Mouse (Mus musculus): ENCODE results near the gene Phlda1. TPM values are rescaled to one million over a fixed set of nuclear protein-coding genes. Genes with fewer than 3 reads are reported as not detected.

Gene Phlda1
- polyA plus RNA-seq, 1 experiment from 2014 or later = 44.4 TPM

- peak overlapping the region; percentile 74 for H3K9ac ChIP-seq (ENCODE audit: low read length)
- 24% methylated on average over 8 of the region's 8 CpGs for WGBS
Observed at GRCm38 (mm10) chr10:111509103-111509784, 3.2 kb downstream of the Phlda1 start.

DNA sequence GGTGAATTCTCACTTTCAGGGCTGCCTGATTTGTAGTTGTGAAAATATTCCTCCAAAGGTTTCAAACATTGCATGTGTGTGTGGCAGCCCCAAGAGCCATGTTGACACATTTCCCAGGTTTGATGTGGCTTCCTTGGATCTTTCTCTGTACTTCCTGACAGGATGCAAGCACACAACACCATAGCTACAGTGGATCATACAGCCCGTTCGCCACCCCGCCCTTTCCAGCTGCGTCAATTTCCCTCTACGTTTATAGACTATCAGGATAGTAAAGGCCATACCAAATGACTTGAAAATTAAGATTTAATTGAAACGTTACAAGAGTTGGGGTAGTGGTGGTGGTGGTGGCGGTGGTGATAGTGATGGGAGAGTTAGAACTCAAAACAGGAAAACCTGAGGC lies 3.9 kb downstream of the Phlda1 start:
- Histone ChIP-seq H3K27ac (ENCODE audit: low read length) (peak overlapping the region; percentile 66), H3K36me3 (ENCODE audit: control insufficient read depth, insufficient read depth, low read length) (no peaks in the 10 kb centered on the region), H3K4me3 (replicated peaks; ENCODE audit: low read length) (no peak overlapping the region; the same call in 1 of the 2 replicates), H3K27me3 (ENCODE audit: control insufficient read depth, insufficient read depth, low read length) (no peaks in the 10 kb centered on the region), H3K4me2 (ENCODE audit: low read depth, low read length) (peak overlapping the region; percentile 95), H3K4me1 (ENCODE audit: control insufficient read depth, insufficient read depth, low read length) (peaks cover 27% of the 10 kb centered on the region), H3K9me3 (replicated peaks; ENCODE audit: control insufficient read depth, low read length) (no peaks in the 10 kb centered on the region), H3K9ac (ENCODE audit: low read length) (no peak overlapping the region)
- no peak for ATAC-seq (ENCODE audit: insufficient read depth, low FRiP score)
- WGBS = 66% methylated on average over 7 of the region's 7 CpGs

More at GRCm38 (mm10) chr10:111509103-111509784, 3.2 kb downstream of the Phlda1 start:
- H3K27me3 ChIP-seq (ENCODE audit: control insufficient read depth, insufficient read depth, low read length) = no peaks in the 10 kb centered on the region
- no peaks in the 10 kb centered on the region for H3K36me3 ChIP-seq (ENCODE audit: control insufficient read depth, insufficient read depth, low read length)
- H3K4me1 ChIP-seq (ENCODE audit: control insufficient read depth, insufficient read depth, low read length) = peaks cover 25% of the 10 kb centered on the region
- peak overlapping the region; percentile 66 for H3K27ac ChIP-seq (ENCODE audit: low read length)
- H3K4me3 ChIP-seq (replicated peaks; ENCODE audit: low read length) = peak overlapping the region; percentile 95
- H3K4me2 ChIP-seq (ENCODE audit: low read depth, low read length) = peak overlapping the region; percentile 95
- ATAC-seq (ENCODE audit: insufficient read depth, low FRiP score) = no peak
- no peaks in the 10 kb centered on the region for H3K9me3 ChIP-seq (replicated peaks; ENCODE audit: control insufficient read depth, low read length)

- no peaks in the 10 kb centered on the region for H3K9me3 ChIP-seq (replicated peaks; ENCODE audit: control insufficient read depth, low read length)
- ATAC-seq (ENCODE audit: insufficient read depth, low FRiP score) = no peak
- H3K4me1 ChIP-seq (ENCODE audit: control insufficient read depth, insufficient read depth, low read length) = peaks cover 32% of the 10 kb centered on the region
- H3K9ac ChIP-seq (ENCODE audit: low read length) = no peak overlapping the region
- no peak overlapping the region for H3K4me2 ChIP-seq (ENCODE audit: low read depth, low read length)
- H3K4me3 ChIP-seq (replicated peaks; ENCODE audit: low read length) = no peak overlapping the region
- H3K36me3 ChIP-seq (ENCODE audit: control insufficient read depth, insufficient read depth, low read length) = no peaks in the 10 kb centered on the region
- H3K27ac ChIP-seq (ENCODE audit: low read length) = peak overlapping the region; percentile 56
- no peaks in the 10 kb centered on the region for H3K27me3 ChIP-seq (ENCODE audit: control insufficient read depth, insufficient read depth, low read length)
- WGBS = 34% methylated on average over 7 of the region's 7 CpGs
Observed at GRCm38 (mm10) chr10:111510798-111511197, 4.7 kb downstream of the Phlda1 start.

DNA sequence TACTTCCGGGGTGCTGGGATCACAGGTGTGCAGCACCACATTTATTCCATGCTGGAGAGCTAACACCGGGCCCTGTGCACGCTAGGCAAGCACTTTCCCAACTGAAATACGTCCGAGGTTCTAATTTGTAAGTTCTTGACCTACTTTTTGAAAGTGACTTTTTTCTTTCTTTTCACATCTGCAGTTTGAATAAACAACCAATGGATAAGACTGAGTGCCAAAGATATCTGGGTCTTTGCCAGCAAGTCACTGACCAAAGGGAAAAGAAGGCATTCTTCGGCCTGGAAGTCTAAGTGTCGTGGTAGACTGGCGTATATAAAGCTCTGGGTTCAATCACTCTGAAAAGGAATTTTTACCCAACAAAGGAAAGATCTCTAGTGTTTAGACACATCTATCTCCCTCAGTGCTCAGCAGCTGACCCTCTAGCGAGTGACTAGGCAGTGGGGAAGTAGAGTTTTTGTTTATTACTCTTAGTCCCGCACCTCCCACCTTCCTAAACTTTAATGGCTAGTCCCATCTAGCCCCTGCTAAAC lies 6.0 kb downstream of the Phlda1 start:
- no peaks in the 10 kb centered on the region for H3K36me3 ChIP-seq (ENCODE audit: control insufficient read depth, insufficient read depth, low read length)
- WGBS = 40% methylated on average over 10 of the region's 10 CpGs
- no peaks in the 10 kb centered on the region for H3K27me3 ChIP-seq (ENCODE audit: control insufficient read depth, insufficient read depth, low read length)
- no peak overlapping the region for H3K4me2 ChIP-seq (ENCODE audit: low read depth, low read length)
- peak overlapping the region; percentile 21 for H3K27ac ChIP-seq (ENCODE audit: low read length)
- no peaks in the 10 kb centered on the region for H3K9me3 ChIP-seq (replicated peaks; ENCODE audit: control insufficient read depth, low read length)
- ATAC-seq (ENCODE audit: insufficient read depth, low FRiP score) = no peak
- H3K4me3 ChIP-seq (replicated peaks; ENCODE audit: low read length) = no peak overlapping the region
- peaks cover 43% of the 10 kb centered on the region for H3K4me1 ChIP-seq (ENCODE audit: control insufficient read depth, insufficient read depth, low read length)
- no peak overlapping the region for H3K9ac ChIP-seq (ENCODE audit: low read length)

GRCm38 (mm10) chr10:111514282-111514885 lies 8.3 kb downstream of the Phlda1 start:
- H3K9me3 ChIP-seq (replicated peaks; ENCODE audit: control insufficient read depth, low read length) = no peaks in the 10 kb centered on the region
- H3K4me2 ChIP-seq (ENCODE audit: low read depth, low read length) = no peak overlapping the region
- no peak overlapping the region for H3K9ac ChIP-seq (ENCODE audit: low read length)
- peaks cover 44% of the 10 kb centered on the region for H3K4me1 ChIP-seq (ENCODE audit: control insufficient read depth, insufficient read depth, low read length)
- H3K4me3 ChIP-seq (replicated peaks; ENCODE audit: low read length) = no peak overlapping the region
- H3K27me3 ChIP-seq (ENCODE audit: control insufficient read depth, insufficient read depth, low read length) = no peaks in the 10 kb centered on the region
- H3K27ac ChIP-seq (ENCODE audit: low read length) = no peak overlapping the region
- 82% methylated on average over 5 of the region's 5 CpGs for WGBS
- H3K36me3 ChIP-seq (ENCODE audit: control insufficient read depth, insufficient read depth, low read length) = no peaks in the 10 kb centered on the region
- ATAC-seq (ENCODE audit: insufficient read depth, low FRiP score) = no peak

DNA sequence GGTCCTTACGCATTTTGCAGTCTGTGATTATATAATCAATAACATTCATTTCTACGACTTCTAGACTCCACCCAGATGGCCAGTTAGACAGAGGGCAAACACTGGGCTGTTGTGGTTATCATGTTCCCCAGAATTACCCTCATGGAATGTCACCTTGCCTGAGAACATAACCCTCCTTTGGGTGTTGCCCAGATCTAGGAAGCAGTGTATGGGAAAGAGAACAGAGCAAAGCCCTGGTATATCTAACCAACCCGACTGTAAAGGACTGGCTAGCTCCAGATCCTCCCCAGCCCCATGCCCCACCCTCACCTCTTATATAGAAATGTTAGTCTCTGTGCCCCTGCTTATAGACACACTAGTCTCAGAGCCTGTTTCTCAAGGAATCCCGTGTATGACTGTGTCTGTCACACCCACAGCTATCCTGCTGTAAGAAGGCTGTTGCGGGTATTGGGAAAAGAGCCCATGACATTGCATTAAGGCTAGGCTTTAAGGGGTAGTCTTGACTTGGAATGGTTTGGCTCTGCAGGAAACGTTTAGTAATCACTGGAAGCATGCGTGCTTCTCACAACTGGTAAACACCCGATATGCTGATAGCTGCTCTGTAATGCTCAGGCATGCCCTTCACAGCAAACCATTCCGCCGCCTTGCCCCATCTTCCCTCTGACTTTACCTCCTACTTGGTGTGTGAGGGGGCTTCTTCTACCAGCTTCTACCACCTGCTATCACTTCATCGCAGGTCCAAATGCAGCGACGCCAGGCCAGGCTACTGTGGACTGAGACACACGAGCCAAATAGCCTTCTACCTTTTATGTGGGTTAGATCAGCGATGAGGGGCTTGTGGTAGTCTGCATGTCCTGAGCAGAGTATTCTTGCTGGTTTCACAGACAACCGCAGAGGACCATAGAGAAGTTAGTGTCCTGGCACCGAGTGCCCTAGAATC lies 9.3 kb downstream of the Phlda1 start:
- Histone ChIP-seq H3K9me3 (replicated peaks; ENCODE audit: control insufficient read depth, low read length) (no peaks in the 10 kb centered on the region), H3K27me3 (ENCODE audit: control insufficient read depth, insufficient read depth, low read length) (no peaks in the 10 kb centered on the region), H3K27ac (ENCODE audit: low read length) (peak overlapping the region; percentile 63), H3K4me2 (ENCODE audit: low read depth, low read length) (peak overlapping the region; percentile 33; the same call in 1 of the 2 replicates), H3K4me1 (ENCODE audit: control insufficient read depth, insufficient read depth, low read length) (peaks cover 41% of the 10 kb centered on the region), H3K9ac (ENCODE audit: low read length) (no peak overlapping the region), H3K36me3 (ENCODE audit: control insufficient read depth, insufficient read depth, low read length) (no peaks in the 10 kb centered on the region), H3K4me3 (replicated peaks; ENCODE audit: low read length) (no peak overlapping the region)
- 0 out of 2 replicates have a peak, but pooled peaks have one; percentile 18 for ATAC-seq (ENCODE audit: insufficient read depth, low FRiP score)
- 64% methylated on average over 17 of the region's 17 CpGs for WGBS

GRCm38 (mm10) chr10:111516172-111516588 lies 10.1 kb downstream of the Phlda1 start:
- Histone ChIP-seq H3K4me3 (replicated peaks; ENCODE audit: low read length) (no peak overlapping the region), H3K4me1 (ENCODE audit: control insufficient read depth, insufficient read depth, low read length) (peaks cover 38% of the 10 kb centered on the region), H3K27ac (ENCODE audit: low read length) (peak overlapping the region; percentile 63), H3K27me3 (ENCODE audit: control insufficient read depth, insufficient read depth, low read length) (no peaks in the 10 kb centered on the region), H3K9ac (ENCODE audit: low read length) (0 out of 2 replicates have a peak overlapping the region, but pooled peaks have one; percentile 16), H3K36me3 (ENCODE audit: control insufficient read depth, insufficient read depth, low read length) (no peaks in the 10 kb centered on the region), H3K4me2 (ENCODE audit: low read depth, low read length) (peak overlapping the region; percentile 33), H3K9me3 (replicated peaks; ENCODE audit: control insufficient read depth, low read length) (no peaks in the 10 kb centered on the region)
- ATAC-seq (ENCODE audit: insufficient read depth, low FRiP score) = peak; percentile 71; the same call in 1 of the 2 replicates
- 13% methylated on average over 13 of the region's 13 CpGs for WGBS

DNA sequence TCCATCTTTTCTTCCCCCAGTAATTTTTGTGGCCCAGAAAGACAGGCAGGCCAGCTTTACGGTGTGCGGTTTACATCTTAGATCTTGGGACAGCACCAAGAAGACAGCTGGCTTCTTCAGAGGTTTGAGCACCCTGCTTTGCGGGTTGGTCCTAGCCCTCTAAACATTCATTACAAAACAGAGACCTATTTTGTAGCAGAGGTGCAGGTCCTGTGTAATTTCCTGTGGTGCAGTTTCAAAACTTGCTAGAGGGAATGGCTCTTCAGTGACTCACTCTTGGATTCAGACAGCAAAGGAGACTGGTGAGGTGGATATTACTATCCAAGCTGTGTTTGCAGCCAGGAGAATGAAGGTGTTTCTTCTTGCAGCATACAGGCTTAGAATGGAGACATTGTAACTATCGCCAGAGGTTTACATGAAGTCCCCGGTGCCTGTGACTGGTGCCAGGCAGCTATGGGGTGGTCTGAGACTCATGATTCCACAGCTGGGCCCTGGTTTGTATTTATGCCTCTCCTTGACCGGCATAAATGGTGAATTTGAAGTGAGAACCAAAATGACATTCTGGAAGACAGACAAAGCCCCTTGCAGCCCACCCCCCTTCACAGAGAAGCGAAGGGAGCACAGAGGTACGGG lies 10.8 kb downstream of the Phlda1 start:
- H3K27me3 ChIP-seq (ENCODE audit: control insufficient read depth, insufficient read depth, low read length) = no peaks in the 10 kb centered on the region
- no peaks in the 10 kb centered on the region for H3K36me3 ChIP-seq (ENCODE audit: control insufficient read depth, insufficient read depth, low read length)
- H3K4me2 ChIP-seq (ENCODE audit: low read depth, low read length) = peak overlapping the region; percentile 33; the same call in 1 of the 2 replicates
- H3K4me3 ChIP-seq (replicated peaks; ENCODE audit: low read length) = no peak overlapping the region
- peak overlapping the region; percentile 63 for H3K27ac ChIP-seq (ENCODE audit: low read length)
- no peak for ATAC-seq (ENCODE audit: insufficient read depth, low FRiP score)
- H3K9me3 ChIP-seq (replicated peaks; ENCODE audit: control insufficient read depth, low read length) = no peaks in the 10 kb centered on the region
- peak overlapping the region; percentile 16; the same call in 1 of the 2 replicates for H3K9ac ChIP-seq (ENCODE audit: low read length)
- WGBS = 68% methylated on average over 8 of the region's 8 CpGs
- H3K4me1 ChIP-seq (ENCODE audit: control insufficient read depth, insufficient read depth, low read length) = peaks cover 42% of the 10 kb centered on the region
